Mouse (Mus musculus) megakaryocyte, embryonic 14.5 days (primary cell): ENCODE results near the gene Vars2.

Experiments used
- FLI1 ChIP-seq: IDR thresholded peaks from 2 replicates; pipeline ENCODE4 v1.6.1; 2012; ENCODE audit warnings: low read length, inconsistent platforms, mixed read lengths
- GATA1 ChIP-seq: IDR thresholded peaks from 3 replicates; pipeline ENCODE4 v1.6.1; 2012; ENCODE audit warnings: mixed read lengths, low read length, inconsistent platforms, borderline replicate concordance

GRCm38 (mm10) chr17:35635202-35635601, 32.2 kb downstream of the Vars2 start:
- TF ChIP-seq FLI1, result no peak
- no peak for TF ChIP-seq GATA1
